Mouse (Mus musculus): ENCODE measurements around the gene Lmna. TPM values are rescaled to one million over a fixed set of nuclear protein-coding genes. Genes with fewer than 3 reads are reported as not detected.

The Lmna gene
- total and polyA plus RNA-seq, 2 experiments from 2014 or later, result 59.7 to 61.1 TPM

DNA sequence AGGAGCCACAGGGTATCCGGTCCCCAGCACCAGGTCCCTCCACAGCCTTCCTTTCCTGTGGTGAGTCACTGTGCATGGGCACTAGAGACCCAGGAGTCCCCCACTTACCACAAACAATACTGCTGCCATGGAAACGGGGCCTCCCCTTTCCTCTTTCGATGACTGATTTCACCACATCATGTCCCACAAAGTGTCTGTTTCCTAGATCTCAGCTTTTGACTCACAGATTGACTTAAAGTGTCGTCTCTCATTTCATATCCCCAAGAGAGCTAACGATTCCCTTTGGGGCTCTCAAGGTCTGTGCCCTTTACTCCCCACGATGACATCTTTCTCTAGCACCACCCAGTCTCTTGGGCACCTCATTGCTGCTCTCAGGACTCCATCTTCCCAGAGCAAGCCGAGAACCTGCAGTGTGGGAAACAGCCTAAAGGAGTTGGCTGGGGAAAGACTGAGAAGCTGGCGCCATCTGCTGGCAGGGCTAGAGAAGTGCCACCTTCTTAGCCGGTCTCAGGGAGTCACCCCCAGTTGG is 12.1 kb upstream of the Lmna start:
- ATAC-seq (peak; percentile 20; the same call in 1 of the 2 replicates), DNase-seq (ENCODE audit: low spot score) (peak; percentile 69)
- H3K4me1 ChIP-seq (ENCODE audit: insufficient read depth, low read length), result no peaks in the 10 kb centered on the region
- H3K9ac ChIP-seq (replicated peaks; ENCODE audit: low read length), result no peak overlapping the region
- no peaks in the 10 kb centered on the region for H3K9me3 ChIP-seq (ENCODE audit: low read length)
- H3K4me2 ChIP-seq (ENCODE audit: low read depth, low read length), result no peak overlapping the region
- H3K36me3 ChIP-seq (ENCODE audit: insufficient read depth, low read length), result no peaks in the 10 kb centered on the region
- H3K27ac ChIP-seq, result no peak overlapping the region
- no peaks in the 10 kb centered on the region for H3K27me3 ChIP-seq (ENCODE audit: insufficient read depth, low read length)
- WGBS, result 29% methylated on average over 9 of the region's 9 CpGs
- peak; percentile 92 for TF ChIP-seq CTCF (IDR thresholded peaks at IDR 0.05; ENCODE audit: low read depth)
- H3K4me3 ChIP-seq (ENCODE audit: low read length), result no peak overlapping the region

DNA sequence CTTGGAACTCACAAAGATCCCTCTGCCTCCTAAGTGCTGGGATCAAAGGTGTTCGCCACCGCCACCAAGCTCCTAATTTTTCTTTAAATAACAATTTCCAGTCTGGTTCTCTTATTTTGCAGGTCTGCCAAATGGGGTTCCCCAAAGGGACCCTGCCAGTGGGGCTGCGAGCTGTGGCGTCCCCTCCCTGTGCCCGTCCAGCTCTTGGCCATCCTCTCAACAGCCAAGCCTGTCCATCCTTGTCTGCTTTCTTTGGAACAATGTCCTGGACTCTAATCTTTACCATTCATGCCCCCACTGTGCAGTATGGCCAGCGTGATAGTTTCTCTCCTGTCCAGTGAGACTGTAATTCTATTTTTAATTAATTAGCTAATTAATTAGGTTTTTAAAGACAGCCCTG is 11.4 kb upstream of the Lmna start:
- H3K9ac ChIP-seq (replicated peaks; ENCODE audit: low read length), result no peak overlapping the region
- H3K4me2 ChIP-seq (ENCODE audit: low read depth, low read length), result no peak overlapping the region
- H3K36me3 ChIP-seq (ENCODE audit: insufficient read depth, low read length), result no peaks in the 10 kb centered on the region
- H3K27me3 ChIP-seq (ENCODE audit: insufficient read depth, low read length), result no peaks in the 10 kb centered on the region
- no peak overlapping the region for H3K27ac ChIP-seq
- WGBS, result 91% methylated on average over 6 of the region's 6 CpGs
- no peak for DNase-seq (ENCODE audit: low spot score)
- ATAC-seq, result no peak
- TF ChIP-seq CTCF (IDR thresholded peaks at IDR 0.05; ENCODE audit: low read depth), result no peak
- no peak overlapping the region for H3K4me3 ChIP-seq (ENCODE audit: low read length)
- H3K9me3 ChIP-seq (ENCODE audit: low read length), result no peaks in the 10 kb centered on the region
- H3K4me1 ChIP-seq (ENCODE audit: insufficient read depth, low read length), result no peaks in the 10 kb centered on the region

DNA sequence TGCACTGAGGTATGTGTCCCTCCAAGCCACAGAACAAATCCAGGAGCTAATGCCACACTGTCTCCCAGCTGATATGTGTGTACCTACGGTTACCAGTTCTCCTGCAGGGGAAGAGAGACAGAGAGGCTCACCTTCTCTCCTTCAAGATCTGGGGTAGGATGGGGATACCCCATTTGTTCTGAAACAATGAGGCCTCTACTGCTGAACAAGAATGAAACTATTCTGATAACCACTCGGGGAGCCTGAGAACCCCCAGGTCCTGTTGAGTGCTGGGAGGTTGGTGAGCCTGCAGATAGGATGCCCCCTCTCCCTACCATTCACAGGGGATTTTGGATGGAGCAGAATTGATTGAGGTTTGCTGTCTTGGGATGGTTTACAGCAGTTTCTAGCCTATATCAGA is 10.3 kb upstream of the Lmna start:
- no peak for TF ChIP-seq CTCF (IDR thresholded peaks at IDR 0.05; ENCODE audit: low read depth)
- ATAC-seq (no peak), DNase-seq (ENCODE audit: low spot score) (no peak)
- Histone ChIP-seq H3K9ac (replicated peaks; ENCODE audit: low read length) (no peak overlapping the region), H3K4me3 (ENCODE audit: low read length) (no peak overlapping the region), H3K4me1 (ENCODE audit: insufficient read depth, low read length) (no peaks in the 10 kb centered on the region), H3K27me3 (ENCODE audit: insufficient read depth, low read length) (no peaks in the 10 kb centered on the region), H3K9me3 (ENCODE audit: low read length) (no peaks in the 10 kb centered on the region), H3K36me3 (ENCODE audit: insufficient read depth, low read length) (no peaks in the 10 kb centered on the region), H3K27ac (no peak overlapping the region), H3K4me2 (ENCODE audit: low read depth, low read length) (no peak overlapping the region)
- 88% methylated on average over 2 of the region's 2 CpGs for WGBS

DNA sequence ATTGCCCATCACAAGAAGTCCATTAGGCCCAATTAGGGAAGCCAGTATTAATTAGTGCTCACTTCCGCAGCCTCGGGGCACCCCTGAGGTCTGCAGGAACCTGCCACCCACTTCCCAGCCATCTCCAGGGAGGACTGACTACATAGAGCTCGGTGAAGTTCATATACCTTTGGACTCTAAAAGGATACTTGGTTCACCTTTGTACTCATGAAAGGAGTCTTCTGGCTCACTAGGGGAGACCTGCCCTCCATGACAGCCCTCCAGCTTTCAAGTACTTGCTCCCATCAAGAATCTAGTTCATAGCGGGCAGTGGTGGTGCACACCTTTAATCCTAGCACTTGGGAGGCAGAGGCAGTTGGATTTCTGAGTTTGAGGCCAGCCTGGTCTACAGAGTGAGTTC is 8.7 kb upstream of the Lmna start:
- ATAC-seq (no peak), DNase-seq (ENCODE audit: low spot score) (no peak)
- Histone ChIP-seq H3K4me3 (ENCODE audit: low read length) (no peak overlapping the region), H3K9me3 (ENCODE audit: low read length) (no peaks in the 10 kb centered on the region), H3K4me1 (ENCODE audit: insufficient read depth, low read length) (0 out of 2 replicates have a peak, but pooled peaks cover 1% of the 10 kb centered on the region), H3K27ac (no peak overlapping the region), H3K4me2 (ENCODE audit: low read depth, low read length) (no peak overlapping the region), H3K27me3 (ENCODE audit: insufficient read depth, low read length) (no peaks in the 10 kb centered on the region), H3K36me3 (ENCODE audit: insufficient read depth, low read length) (no peaks in the 10 kb centered on the region), H3K9ac (replicated peaks; ENCODE audit: low read length) (no peak overlapping the region)
- WGBS, result 91% methylated on average over 4 of the region's 4 CpGs
- no peak for TF ChIP-seq CTCF (IDR thresholded peaks at IDR 0.05; ENCODE audit: low read depth)

DNA sequence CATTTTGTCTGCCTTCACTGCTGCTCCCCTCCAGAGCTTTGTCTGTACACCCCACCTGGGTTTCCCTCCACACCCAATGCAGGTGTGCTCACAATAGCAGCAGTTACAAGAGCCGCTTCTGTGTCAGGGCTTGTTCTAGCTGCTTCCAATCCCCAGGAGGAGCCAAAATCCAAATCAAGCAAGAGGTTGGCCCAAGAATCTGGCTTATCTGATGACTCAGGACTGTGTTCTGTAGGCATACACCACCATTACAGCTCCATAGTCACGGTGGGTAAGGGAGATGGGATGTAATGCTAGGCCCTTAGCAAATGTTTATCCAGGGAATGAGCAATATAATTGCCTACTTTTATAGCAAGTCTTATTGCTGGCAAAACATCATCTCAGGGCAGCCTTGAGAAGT is 6.7 kb upstream of the Lmna start:
- DNase-seq (ENCODE audit: low spot score) (no peak), ATAC-seq (no peak)
- Histone ChIP-seq H3K9ac (replicated peaks; ENCODE audit: low read length) (no peak overlapping the region), H3K4me1 (ENCODE audit: insufficient read depth, low read length) (0 out of 2 replicates have a peak, but pooled peaks cover 8% of the 10 kb centered on the region), H3K4me2 (ENCODE audit: low read depth, low read length) (no peak overlapping the region), H3K36me3 (ENCODE audit: insufficient read depth, low read length) (no peaks in the 10 kb centered on the region), H3K4me3 (ENCODE audit: low read length) (no peak overlapping the region), H3K27me3 (ENCODE audit: insufficient read depth, low read length) (no peaks in the 10 kb centered on the region), H3K9me3 (ENCODE audit: low read length) (no peaks in the 10 kb centered on the region), H3K27ac (no peak overlapping the region)
- no peak for TF ChIP-seq CTCF (IDR thresholded peaks at IDR 0.05; ENCODE audit: low read depth)
- 86% methylated on average over 2 of the region's 2 CpGs for WGBS

DNA sequence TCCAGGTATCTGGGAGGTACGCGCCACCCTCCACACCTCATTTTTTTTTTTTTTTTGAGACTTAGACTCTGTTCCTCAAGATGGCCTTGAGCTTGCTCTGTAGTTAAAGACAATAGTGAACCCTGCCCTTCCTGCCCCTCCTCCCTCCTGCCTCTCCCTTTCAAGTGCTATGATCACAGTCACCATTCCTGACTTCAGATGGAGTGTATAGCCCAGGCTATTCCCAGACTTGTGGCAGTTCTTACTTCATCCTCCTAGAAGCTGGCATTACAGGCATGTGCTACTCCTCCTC is 5.3 kb upstream of the Lmna start:
- ATAC-seq (no peak), DNase-seq (ENCODE audit: low spot score) (no peak)
- Histone ChIP-seq H3K36me3 (ENCODE audit: insufficient read depth, low read length) (no peaks in the 10 kb centered on the region), H3K9ac (replicated peaks; ENCODE audit: low read length) (no peak overlapping the region), H3K4me2 (ENCODE audit: low read depth, low read length) (no peak overlapping the region), H3K4me1 (ENCODE audit: insufficient read depth, low read length) (peaks cover 16% of the 10 kb centered on the region; the same call in 1 of the 2 replicates), H3K9me3 (ENCODE audit: low read length) (no peaks in the 10 kb centered on the region), H3K4me3 (ENCODE audit: low read length) (no peak overlapping the region), H3K27ac (no peak overlapping the region), H3K27me3 (ENCODE audit: insufficient read depth, low read length) (no peaks in the 10 kb centered on the region)
- no peak for TF ChIP-seq CTCF (IDR thresholded peaks at IDR 0.05; ENCODE audit: low read depth)
- 96% methylated on average over 2 of the region's 2 CpGs for WGBS

DNA sequence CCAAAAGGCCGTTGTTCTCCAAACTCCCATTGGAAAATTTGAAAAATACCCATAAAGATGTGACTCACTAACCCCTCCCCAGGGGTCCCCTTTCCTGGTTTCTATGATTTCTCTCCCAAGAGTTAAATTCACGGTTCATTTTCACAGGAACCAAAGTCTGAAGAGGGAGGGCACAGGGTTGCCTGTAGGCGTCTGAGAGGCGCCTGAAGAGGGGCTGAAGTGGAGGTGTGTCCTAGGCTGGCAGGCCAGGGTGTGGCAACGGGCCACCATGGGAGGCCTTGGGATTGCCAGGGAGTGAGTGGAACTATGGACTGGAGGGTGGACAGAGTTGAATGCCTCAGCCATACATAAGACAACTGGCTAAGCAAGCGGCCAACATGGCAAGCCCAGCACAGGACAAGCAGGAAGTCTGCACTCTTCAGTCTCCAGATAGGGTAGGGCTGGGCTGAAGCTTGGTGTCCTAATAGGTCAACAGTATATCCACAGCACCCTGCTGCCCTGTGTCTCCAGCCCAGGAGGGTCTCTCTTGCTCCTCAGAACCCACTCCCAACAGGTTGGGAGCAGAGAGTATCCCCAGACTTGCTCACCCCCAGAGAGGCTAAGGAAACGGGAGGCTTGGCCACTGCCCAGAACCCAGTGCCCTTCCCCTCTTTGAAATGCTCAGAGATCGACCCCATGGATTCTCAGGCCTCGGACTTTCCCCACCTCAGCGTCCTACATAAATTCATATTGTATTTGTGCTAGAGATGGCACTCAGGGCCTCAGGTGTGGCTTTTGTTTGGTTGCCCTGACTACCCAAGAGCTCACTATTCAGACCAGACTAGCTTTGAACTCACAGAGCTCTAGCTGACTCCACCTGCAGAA is 4.7 kb upstream of the Lmna start:
- peaks cover 18% of the 10 kb centered on the region for H3K4me1 ChIP-seq (ENCODE audit: insufficient read depth, low read length)
- H3K36me3 ChIP-seq (ENCODE audit: insufficient read depth, low read length), result no peaks in the 10 kb centered on the region
- no peak overlapping the region for H3K9ac ChIP-seq (replicated peaks; ENCODE audit: low read length)
- no peak overlapping the region for H3K4me3 ChIP-seq (ENCODE audit: low read length)
- no peak overlapping the region for H3K4me2 ChIP-seq (ENCODE audit: low read depth, low read length)
- H3K27ac ChIP-seq, result no peak overlapping the region
- WGBS, result 74% methylated on average over 10 of the region's 10 CpGs
- ATAC-seq, result no peak
- no peaks in the 10 kb centered on the region for H3K9me3 ChIP-seq (ENCODE audit: low read length)
- DNase-seq (ENCODE audit: low spot score), result no peak
- no peaks in the 10 kb centered on the region for H3K27me3 ChIP-seq (ENCODE audit: insufficient read depth, low read length)
- no peak for TF ChIP-seq CTCF (IDR thresholded peaks at IDR 0.05; ENCODE audit: low read depth)

Data from hindbrain, postnatal 0 days (tissue).